In genomic region chr10:39229233-39229632, GRCm38 (mm10) we compare ENCODE assay signal across 26 mouse cellular contexts.
A peak's percentile ranks its signal among the peaks of the same experiment; 100 is the strongest.
DNase-seq lines count a peak whose midpoint lies in the region; ATAC-seq and TF ChIP-seq lines count a peak whose summit lies in the region.
"Had no signal": no experiment of that assay in that cellular context is flagged by ENCODE, and none has a peak within 500 bp of the region (broad histone marks: within the 10 kb centered on the region; RNA-seq: fewer than 3 reads in every experiment).

No protein-coding gene starts in this region.

- TF ChIP-seq CTCF in G1E (IDR thresholded peaks at IDR 0.05; ENCODE audit: low read depth, low read length), result no peak

- no peaks in the 10 kb centered on the region for H3K27me3 ChIP-seq in heart, embryonic 10.5 days (ENCODE audit: insufficient read depth, poor library complexity, severe bottlenecking)
- H3K27me3 ChIP-seq in heart, embryonic 12.5 days (replicated peaks), result no peaks in the 10 kb centered on the region
- no peaks in the 10 kb centered on the region for H3K27me3 ChIP-seq in G1E (ENCODE audit: insufficient read depth, low read length)
- H3K27me3 ChIP-seq: CH12.LX; forebrain, embryonic 13.5 days; heart, embryonic 15.5 days; hindbrain, embryonic 15.5 days had no signal

- peaks cover 8% of the 10 kb centered on the region; the same call in 1 of the 2 replicates for H3K4me1 ChIP-seq in heart, embryonic 10.5 days
- peaks cover 7% of the 10 kb centered on the region for H3K4me1 ChIP-seq in heart, embryonic 12.5 days (replicated peaks)
- peaks cover 85% of the 10 kb centered on the region for H3K4me1 ChIP-seq in G1E (ENCODE audit: insufficient read depth, low read depth, low read length)

- peak; percentile 50 for DNase-seq in heart, embryonic 10.5 days (ENCODE audit: low spot score)
- peak; percentile 28 for DNase-seq in G1E (ENCODE audit: low spot score)
- no peak for DNase-seq in testis, postnatal 14 days (ENCODE audit: low spot score)
- no peak for DNase-seq in adrenal gland, postnatal 36 days
- DNase-seq: adrenal gland, adult 8-10 months; adrenal gland, postnatal 25 days; B cell, adult 2 months; cerebellum, adult 18-20 months; cerebellum, adult 9-10 months; cerebellum, postnatal 14 days; gastrocnemius, postnatal 14 days; heart, adult 18-20 months; heart, postnatal 10 days; heart, postnatal 36 days had no signal

- ATAC-seq in heart, embryonic 12.5 days (ENCODE audit: insufficient number of reproducible peaks, low FRiP score), result no peak
- ATAC-seq in G1E (ENCODE audit: extremely low read depth, insufficient number of reproducible peaks, low FRiP score, poor library complexity, severe bottlenecking), result peak; percentile 51
- peak; percentile 26; the same call in 1 of the 2 replicates for ATAC-seq in megakaryocyte-erythroid progenitor cell, adult 5-6 weeks (replicated peaks; ENCODE audit: low FRiP score, low TSS enrichment, poor library complexity, severe bottlenecking)
- ATAC-seq: activated CD4-positive, CD25-positive, alpha-beta regulatory T cell, adult 4 months; forebrain, embryonic 13.5 days; forebrain, embryonic 16.5 days; intestine, postnatal 0 days had no signal

- no peaks in the 10 kb centered on the region for H3K9me3 ChIP-seq in heart, embryonic 10.5 days
- no peaks in the 10 kb centered on the region for H3K9me3 ChIP-seq in heart, embryonic 12.5 days (replicated peaks)
- H3K9me3 ChIP-seq in G1E (replicated peaks), result no peaks in the 10 kb centered on the region
- H3K9me3 ChIP-seq: forebrain, embryonic 10.5 days; forebrain, embryonic 13.5 days; heart, embryonic 15.5 days; hindbrain, embryonic 10.5 days; hindbrain, embryonic 15.5 days had no signal

- no peak overlapping the region for H3K4me3 ChIP-seq in heart, embryonic 10.5 days
- H3K4me3 ChIP-seq in heart, embryonic 12.5 days, result no peak overlapping the region
- H3K4me3 ChIP-seq in G1E (ENCODE audit: low read depth, low read length), result no peak overlapping the region; the same call in 1 of the 2 replicates
- H3K4me3 ChIP-seq: forebrain, embryonic 10.5 days; forebrain, embryonic 13.5 days; heart, embryonic 15.5 days; hindbrain, embryonic 10.5 days; hindbrain, embryonic 15.5 days had no signal

- H3K9ac ChIP-seq in heart, embryonic 12.5 days, result no peak overlapping the region
- H3K9ac ChIP-seq: forebrain, embryonic 13.5 days; heart, embryonic 15.5 days; hindbrain, embryonic 15.5 days had no signal

- H3K4me2 ChIP-seq in heart, embryonic 12.5 days, result no peak overlapping the region
- H3K4me2 ChIP-seq: forebrain, embryonic 13.5 days; heart, embryonic 11.5 days; heart, embryonic 15.5 days; hindbrain, embryonic 15.5 days had no signal

- H3K36me3 ChIP-seq in heart, embryonic 10.5 days, result no peaks in the 10 kb centered on the region
- no peaks in the 10 kb centered on the region for H3K36me3 ChIP-seq in heart, embryonic 12.5 days
- no peaks in the 10 kb centered on the region for H3K36me3 ChIP-seq in G1E (replicated peaks)
- H3K36me3 ChIP-seq: forebrain, embryonic 10.5 days; heart, embryonic 15.5 days; hindbrain, embryonic 10.5 days; hindbrain, embryonic 15.5 days had no signal

- 89% methylated on average over 4 of the region's 4 CpGs for WGBS in heart, embryonic 10.5 days
- WGBS in heart, embryonic 12.5 days, result 88% methylated on average over 4 of the region's 4 CpGs

- H3K27ac ChIP-seq in heart, embryonic 10.5 days, result no peak overlapping the region
- H3K27ac ChIP-seq in heart, embryonic 12.5 days (ENCODE audit: poor library complexity, severe bottlenecking), result no peak overlapping the region
- H3K27ac ChIP-seq: forebrain, embryonic 10.5 days; forebrain, embryonic 13.5 days; heart, embryonic 15.5 days; hindbrain, embryonic 10.5 days had no signal

Comparison
In these comparisons a context has a peak if more than half of its experiments do, and no peak if none do; other contexts are left out.
1. DNase-seq: peak in heart, embryonic 10.5 days (single experiment) and G1E (single experiment); none in testis, postnatal 14 days (single experiment) and adrenal gland, postnatal 36 days (0 of 2).